Mouse (Mus musculus): ENCODE data around the gene Dusp21.

Gene Dusp21

DNA sequence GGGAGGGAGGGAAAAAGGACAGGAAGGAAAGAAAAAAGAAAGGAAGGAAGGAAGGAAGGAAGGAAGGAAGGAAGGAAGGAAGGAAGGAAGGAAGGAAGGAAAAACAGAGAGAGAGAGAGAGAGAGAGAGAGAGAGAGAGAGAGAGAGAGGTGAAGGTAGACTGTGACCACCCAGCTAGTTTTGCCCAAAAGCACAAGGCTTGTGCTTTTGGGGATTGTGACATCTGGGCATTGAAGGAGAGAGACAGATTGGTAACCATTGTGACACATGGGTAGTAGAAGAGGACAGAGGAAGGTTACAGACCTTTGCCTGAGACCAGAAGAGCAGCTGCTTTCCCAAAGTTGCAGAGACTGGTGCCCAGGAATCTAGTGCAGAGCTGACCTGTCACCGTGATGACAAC is at the start of gene Dusp21:
Gene Dusp21, plus strand, starts transcription at position 301 of the 400 bp plus-strand sequence.
- in situ Hi-C loops (cut with MseI, MboI), result no loop called here

DNA sequence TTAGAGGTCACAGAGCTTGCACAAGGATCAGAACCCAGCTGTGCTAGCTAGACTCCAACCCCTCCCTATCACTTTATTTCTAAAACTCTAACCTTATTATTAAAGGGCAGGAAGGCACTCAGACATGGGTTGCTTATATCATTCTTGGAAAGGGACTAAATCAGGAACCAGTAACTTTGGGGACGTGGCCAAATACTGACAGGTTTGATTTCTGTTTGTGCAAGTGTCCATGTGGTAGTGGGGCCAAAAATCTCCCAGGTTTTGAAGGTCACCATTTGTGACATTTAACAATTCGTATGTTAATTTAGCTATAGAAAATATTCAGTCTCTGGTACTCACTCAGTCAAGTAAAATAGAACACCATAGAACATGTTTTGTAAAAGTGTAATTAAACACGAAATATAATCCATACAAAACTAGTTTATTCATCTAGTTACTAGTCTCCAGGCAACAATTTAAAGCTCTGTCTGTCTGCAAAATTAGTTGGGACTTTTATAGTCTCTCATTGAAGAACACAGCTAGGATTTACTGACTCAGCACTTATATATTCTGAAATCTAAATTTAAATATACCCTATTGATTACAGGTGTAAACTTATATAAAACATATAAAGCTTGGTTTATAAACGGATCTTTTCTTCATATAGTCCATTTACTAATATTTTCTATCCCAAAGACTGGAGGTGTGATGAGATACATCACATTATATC is 15.2 kb downstream of the Dusp21 start:
- in situ Hi-C loops (cut with MseI, MboI), result no loop called here

DNA sequence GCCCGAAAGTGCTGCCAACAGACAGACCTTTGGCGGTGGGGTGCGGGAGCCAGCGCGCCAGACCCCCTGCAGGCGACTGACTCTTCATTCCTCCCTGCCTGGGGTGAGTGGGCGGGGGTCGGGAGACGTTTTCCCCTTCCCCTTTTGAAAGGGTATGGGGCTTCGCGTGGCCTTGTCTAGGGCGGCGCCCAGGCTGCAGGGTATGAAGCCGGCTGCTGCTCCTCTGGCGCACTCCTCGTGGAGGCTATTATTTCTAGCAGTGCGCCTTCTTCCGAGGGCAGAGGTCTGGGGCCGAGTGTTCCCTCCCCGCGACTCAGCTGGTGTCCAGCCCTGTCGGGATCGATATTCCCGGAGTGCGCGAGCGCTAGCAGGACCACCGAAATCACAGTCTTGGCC is 16.1 kb downstream of the Dusp21 start:
- in situ Hi-C loops (cut with MseI, MboI), result no loop called here

DNA sequence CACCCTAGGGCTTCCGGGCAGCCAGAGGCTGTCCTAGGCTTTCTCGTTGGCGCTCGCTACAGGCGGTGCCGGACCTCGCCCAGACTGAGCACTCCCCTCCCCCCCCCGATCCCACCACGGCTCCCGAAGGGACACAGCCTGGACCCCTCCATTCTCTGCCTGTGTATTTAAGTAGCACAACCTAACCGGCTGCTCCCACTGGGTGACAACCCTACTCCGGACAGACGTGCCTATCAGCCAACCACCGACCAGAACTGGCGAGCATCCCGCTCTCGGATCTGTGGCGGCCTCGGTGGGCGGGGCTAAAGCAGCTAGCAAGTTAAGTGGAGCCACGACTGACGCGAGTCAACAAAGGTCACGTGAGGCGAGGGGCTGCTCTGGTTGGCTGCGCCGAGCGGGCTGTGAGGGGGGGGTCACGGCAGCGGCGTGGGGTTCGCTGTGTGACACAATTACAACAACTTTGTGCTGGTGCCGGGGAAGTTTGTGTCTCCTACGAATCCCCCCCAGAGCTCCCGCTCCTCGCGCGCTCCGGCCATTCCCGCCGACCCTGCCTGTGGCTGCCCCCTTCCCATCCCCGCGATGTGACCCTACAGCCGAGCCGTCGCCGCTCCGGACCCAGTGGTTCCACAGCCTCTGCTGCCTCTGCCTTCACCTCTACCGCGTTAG is 16.7 kb downstream of the Dusp21 start, which contains the start of gene Kdm6a:
Gene Kdm6a, plus strand, starts transcription at position 384 of the 666 bp plus-strand sequence.
- in situ Hi-C loops (cut with MseI, MboI), result no loop called here

DNA sequence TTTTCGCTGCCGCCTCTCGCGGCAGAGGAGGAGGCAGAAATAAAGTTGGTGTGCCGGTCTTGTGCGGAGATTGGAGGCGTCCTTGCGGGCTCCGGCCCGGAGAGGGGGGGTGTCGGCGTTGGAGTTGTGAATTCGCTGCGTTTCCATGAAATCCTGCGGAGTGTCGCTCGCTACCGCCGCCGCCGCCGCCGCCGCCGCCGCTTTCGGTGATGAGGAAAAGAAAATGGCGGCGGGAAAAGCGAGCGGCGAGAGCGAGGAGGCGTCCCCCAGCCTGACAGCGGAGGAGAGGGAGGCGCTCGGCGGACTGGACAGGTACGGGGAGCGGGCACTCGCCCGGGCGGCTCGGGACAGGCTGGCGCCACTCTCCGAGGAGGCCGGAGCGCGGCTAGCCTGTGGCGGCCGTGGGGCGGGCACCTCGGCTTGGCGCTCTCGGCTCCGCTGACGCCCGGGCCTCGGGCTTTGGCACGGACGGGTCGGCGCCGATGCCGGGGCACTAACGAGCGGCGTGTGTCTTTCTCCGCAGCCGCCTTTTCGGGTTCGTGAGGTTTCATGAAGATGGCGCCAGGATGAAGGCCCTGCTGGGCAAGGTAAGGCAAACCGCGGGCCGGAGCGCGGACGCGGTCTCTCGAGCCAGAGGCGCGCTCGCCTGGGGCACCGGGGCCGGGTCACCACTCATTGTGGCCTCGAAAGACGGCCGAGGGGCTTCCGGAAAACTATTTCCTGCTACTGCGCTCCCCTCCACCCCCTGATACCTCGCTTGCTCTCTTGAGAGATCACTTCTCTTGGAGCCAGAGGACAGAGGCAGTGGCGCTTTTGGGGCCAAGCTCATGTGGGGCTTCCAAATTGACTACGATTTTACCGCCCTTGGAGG is 17.4 kb downstream of the Dusp21 start:
- in situ Hi-C loops (cut with MseI, MboI), result no loop called here

DNA sequence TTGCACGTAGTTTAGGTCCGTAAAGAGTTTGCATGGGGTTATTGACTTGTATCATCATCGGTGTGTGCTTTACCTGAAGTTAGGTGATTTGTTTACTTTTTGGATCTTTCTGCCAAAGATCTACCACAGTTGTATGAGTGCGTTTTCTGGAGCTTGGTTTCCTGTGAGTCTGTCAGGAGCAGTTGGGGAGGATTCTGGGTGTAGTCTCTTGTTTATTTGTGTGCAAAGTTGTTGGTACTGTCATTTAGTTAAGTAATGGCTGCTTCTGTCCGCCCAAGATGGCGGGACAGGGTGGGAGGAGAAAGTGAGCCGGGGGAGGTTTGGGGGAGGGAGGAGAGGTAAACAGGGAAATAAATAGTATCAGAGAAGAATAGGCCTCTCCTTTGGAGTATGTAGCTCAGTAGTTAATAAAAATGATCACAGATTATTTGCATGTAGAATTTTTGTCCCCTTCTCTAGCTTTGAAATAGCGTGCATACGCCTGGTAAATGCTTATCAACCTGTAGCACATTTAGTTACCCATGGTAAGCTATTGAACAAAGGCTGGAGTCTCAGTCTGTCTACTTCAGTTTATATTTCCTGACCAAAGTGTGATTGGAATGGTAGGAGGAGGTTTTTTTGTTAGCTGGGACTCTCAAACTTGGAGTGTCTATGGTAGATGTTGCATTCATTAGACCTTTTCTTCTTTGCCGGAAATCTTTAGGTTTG is 18.4 kb downstream of the Dusp21 start:
- in situ Hi-C loops (cut with MseI, MboI), result no loop called here

DNA sequence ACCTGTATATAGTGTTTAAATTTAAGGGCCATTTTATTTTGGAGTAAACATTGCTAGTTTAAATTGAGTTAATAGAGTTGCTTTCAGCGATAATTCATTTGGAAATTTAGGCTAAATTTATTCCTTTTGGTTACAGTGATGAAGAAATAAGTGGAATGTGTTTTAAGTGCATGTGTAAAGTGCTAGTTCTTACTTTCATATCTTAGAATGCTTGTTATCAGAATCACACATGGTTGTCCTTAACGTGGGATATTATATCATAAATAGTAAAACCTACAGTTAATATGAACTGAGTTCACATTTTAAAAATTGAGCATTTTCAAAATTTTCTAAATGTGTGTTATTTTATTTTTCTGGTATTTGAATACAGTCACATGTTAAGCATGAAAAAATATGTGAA is 19.5 kb downstream of the Dusp21 start:
- in situ Hi-C loops (cut with MseI, MboI), result no loop called here

DNA sequence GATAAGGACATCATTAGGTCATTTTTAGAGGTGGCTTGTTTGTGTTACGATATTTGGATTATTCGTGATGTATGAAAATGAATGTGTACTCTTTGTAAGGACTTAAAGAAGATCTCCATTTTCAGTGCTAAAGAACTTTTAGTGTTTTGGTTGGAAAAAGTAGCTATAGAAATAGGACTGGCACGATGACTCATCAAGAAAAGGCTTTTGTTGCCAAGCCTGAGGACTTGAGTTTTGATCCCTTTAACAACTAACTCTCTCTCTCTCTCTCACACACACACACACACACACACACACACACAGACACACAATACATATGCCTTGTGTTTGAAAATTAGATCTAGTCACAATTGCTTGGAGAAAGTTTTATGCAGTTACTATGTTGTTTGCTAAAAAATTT is 21.3 kb downstream of the Dusp21 start:
- in situ Hi-C loops (cut with MseI, MboI), result no loop called here

DNA sequence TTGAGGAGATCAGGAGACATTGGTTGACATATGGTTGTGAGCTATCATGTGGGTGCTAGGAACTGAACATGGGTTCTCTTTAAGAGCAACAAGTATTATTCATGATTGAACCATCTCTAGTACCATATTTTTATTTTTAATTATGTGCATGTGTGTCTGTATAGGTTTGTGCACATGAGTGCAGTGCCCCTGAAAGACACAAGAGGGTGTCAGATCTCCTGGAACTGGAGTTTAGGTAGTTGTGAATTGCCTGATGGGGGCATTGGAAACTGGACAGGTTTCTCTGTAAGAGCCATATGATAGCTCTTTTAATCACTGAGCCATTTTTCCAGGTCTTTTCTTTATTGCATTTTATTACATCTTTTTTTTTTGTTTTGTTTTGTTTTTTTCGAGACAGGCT is 23.3 kb downstream of the Dusp21 start:
- in situ Hi-C loops (cut with MseI, MboI), result no loop called here

DNA sequence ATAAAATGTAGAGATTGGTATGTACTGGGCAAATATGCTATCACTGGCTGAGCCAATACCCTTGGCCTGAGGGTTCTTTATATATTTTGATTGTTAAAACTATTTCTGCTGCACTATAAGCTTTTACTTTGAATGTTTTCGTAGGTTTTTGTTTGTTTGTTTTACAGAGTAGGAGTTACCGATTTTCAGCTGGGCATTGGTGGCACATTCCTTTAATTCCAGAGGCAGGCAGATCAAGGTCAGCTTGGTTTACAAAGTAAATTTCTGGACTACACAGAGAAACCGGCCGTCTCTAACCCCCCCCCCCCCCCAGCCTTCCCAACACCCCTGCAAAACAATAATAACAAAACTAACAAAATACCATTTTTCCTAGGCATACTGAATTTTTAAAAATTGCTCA is 29.2 kb downstream of the Dusp21 start:
- in situ Hi-C loops (cut with MseI, MboI), result no loop called here

DNA sequence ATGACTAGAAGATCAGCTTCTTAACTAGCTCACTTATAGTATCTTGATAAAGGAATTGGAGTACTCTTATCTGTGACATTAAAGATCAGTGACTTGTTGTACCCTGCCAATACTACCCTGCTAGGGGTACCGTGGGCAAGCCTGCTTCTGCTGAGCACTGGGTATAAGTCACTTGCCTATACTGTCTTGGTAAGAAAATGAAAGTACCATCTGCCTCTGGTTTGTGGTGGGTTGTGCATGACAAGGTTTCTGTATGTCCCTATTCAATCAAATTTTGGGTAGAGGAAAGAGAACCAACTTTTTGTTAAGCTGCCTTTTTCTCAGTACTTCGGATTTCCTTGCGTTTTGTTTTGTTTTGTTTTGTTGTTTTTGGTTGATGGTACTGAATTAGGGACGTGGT is 32.1 kb downstream of the Dusp21 start:
- in situ Hi-C loops (cut with MseI, MboI), result no loop called here

DNA sequence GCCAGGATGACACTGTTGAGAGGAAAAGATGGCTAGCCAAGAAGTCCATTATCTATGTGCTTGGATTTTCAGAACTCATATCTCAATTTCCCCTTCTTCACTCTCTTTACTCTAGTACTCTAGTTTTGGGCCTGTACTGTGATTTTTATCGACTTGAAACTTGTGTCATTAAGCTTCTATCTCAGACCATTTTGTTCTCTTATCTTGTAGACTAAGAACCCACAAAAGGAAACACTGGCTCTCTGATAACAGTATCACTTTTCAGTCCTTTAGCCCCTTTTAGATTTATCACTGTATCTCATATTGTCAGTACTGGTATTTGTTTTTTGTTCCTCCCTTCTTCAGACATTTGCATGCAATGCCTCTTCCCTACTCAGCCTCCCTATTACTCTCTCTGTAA is 33.8 kb downstream of the Dusp21 start:
- in situ Hi-C loops (cut with MseI, MboI), result no loop called here

DNA sequence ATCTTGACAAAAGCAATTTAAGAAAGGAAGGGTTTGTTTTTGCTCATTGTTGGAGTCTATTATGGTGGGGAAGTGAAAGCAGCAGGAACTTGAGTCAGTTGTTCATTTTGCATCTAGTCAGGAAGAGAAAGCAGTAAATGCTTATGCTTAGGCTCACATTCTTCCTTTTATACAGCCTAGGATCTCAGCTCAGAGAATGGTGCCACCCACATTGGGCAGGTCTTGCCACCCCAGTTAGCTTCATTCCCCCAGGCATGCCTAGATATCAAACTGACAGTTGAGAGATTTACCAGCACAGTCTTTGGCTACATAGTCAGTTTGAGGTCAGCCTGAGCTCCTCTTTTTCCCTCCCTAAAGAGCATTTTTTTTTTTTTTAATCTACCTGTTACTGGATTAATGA is 41.5 kb downstream of the Dusp21 start:
- in situ Hi-C loops (cut with MseI, MboI), result no loop called here

DNA sequence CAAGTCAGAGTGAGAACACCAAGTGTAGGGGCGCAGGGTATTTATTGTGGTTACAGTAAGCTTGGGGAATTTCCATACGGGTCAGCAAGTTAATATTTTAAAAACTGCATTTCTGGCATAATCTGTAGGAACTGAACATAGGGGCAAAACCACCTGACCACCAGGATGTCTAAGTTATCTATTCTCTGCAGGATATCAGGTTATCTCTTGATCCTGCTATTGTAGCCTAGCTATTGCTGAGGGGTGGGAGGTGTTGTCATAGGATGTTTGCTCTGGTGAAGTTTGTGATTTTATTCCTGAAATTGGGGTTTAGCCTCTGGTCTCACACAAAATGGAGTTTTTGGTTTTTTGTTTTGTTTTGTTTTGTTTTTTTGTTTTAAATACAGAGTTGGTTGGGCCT is 42.6 kb downstream of the Dusp21 start:
- in situ Hi-C loops (cut with MseI, MboI), result no loop called here
